Mouse (Mus musculus) Muller cell, postnatal 12 days (primary cell): ENCODE data around the gene Haus2.

Experiments
- DNase-seq: peaks from one replicate; pipeline ENCODE4 v3.0.0-alpha.2; 2015; ENCODE audit errors: inconsistent ontology term

Gene Haus2

GRCm38 (mm10) chr2:120663491-120664154 lies 54.4 kb downstream of the Haus2 start:
- DNase-seq: no peak

- DNase-seq: no peak
These were observed 58.3 kb downstream of the Haus2 start for GRCm38 (mm10) chr2:120667446-120667845.

DNA sequence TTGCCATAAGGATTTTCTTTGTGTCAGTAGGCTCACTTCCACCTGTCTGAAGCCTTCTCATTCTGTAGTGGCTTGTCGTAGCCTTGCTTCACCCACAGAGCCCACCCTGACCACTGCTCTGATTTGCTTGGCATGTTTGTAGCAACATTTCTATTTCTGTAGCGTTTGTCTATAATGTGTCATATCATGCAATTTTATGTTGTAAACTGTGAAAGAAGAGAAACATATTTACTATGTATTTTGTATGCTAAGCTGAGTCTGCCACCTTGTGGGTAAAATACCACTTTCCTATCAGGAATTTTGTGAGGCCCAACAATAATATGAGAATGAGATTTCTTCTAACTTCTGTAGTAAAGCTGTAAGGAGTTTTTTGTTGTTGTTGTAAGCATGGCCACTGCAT lies 61.1 kb downstream of the Haus2 start:
- DNase-seq: no peak
